Mouse (Mus musculus): Measurements from ENCODE around the gene Ccdc69. TPM values are rescaled to one million over a fixed set of nuclear protein-coding genes. Genes with fewer than 3 reads are reported as not detected.
A peak's percentile ranks its signal among the peaks of the same experiment; 100 is the strongest.

The Ccdc69 gene
- polyA plus RNA-seq, 1 experiment from 2014 or later = 26.7 TPM

DNA sequence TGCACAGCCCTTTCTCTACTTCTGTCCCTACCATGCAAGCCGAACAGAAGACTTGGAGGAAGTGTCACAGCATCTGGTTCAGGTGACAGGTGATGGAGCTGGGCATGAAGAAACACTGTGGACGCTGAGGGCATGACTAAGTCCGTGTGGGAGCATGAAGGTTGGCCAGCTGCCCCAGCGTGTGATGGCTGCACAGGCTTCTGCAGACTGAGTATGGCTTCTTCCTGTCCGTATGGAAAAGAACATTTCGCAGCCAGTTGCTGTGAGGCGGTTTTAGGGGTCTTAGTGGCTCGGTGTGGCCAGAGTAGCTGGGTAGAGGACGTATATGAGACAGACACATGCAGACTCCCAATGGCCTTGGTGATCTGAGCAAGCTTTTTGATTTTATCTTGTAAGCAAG, 3.3 kb upstream of the Ccdc69 start:
- no peak for ATAC-seq (ENCODE audit: insufficient number of reproducible peaks, insufficient read depth, low FRiP score, low read depth)

DNA sequence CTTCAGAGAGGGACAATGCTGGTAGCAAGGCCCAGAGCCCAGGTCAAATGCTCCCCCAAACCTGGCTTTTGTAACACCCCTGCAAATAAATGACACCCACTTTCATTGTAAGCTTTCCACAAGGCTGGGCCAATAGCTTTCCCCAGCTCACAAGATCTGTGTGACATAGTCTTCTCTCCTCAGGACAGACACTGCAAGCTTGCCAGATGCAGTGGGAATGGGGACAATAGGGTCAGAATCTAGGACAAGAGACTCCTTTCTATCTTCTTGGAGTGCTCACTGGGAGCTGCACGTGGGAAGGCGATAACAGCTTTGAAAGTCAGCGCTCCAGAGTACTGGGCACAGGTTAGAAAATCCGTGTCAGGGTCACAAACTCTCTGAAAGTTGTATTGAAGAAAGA, 1.2 kb upstream of the Ccdc69 start:
- Histone ChIP-seq H3K9me3 (ENCODE audit: control insufficient read depth, low read length) (peaks cover 6% of the 10 kb centered on the region), H3K27me3 (ENCODE audit: control insufficient read depth, insufficient read depth, low read length) (no peaks in the 10 kb centered on the region), H3K27ac (replicated peaks in 1 of 2; ENCODE audit: control insufficient read depth in 1 of 2, insufficient read depth in 1 of 2, low read depth in 2 of 2, low read length in 2 of 2) (peak overlapping the region in 1 of 2 experiments; percentile 92; a peak in 1 of 4 replicates), H3K36me3 (ENCODE audit: control insufficient read depth, insufficient read depth, low read length) (no peaks in the 10 kb centered on the region), H3K9ac (ENCODE audit: low read length) (0 out of 2 replicates have a peak overlapping the region, but pooled peaks have one; percentile 86), H3K4me2 (ENCODE audit: low read length) (no peak overlapping the region), H3K4me1 (ENCODE audit: control insufficient read depth in 2 of 2, insufficient read depth in 2 of 2, low read length in 2 of 2) (peaks cover 22 to 47% of the 10 kb centered on the region in 2 experiments), H3K4me3 (ENCODE audit: control insufficient read depth in 1 of 2, insufficient read depth in 1 of 2, low read depth in 1 of 2, low read length in 2 of 2) (no peak overlapping the region)
- WGBS = 59% methylated on average over 4 of the region's 4 CpGs
- no peak for ATAC-seq (ENCODE audit: insufficient number of reproducible peaks, insufficient read depth, low FRiP score, low read depth)

More for the DNA sequence above, 3.3 kb upstream of the Ccdc69 start:
- peaks cover 6% of the 10 kb centered on the region for H3K9me3 ChIP-seq (ENCODE audit: control insufficient read depth, low read length)
- 89% methylated on average over 9 of the region's 9 CpGs for WGBS
- H3K27me3 ChIP-seq (ENCODE audit: control insufficient read depth, insufficient read depth, low read length) = no peaks in the 10 kb centered on the region
- H3K4me1 ChIP-seq (ENCODE audit: control insufficient read depth in 2 of 2, insufficient read depth in 2 of 2, low read length in 2 of 2) = peaks cover 21 to 45% of the 10 kb centered on the region in 2 experiments
- no peaks in the 10 kb centered on the region for H3K36me3 ChIP-seq (ENCODE audit: control insufficient read depth, insufficient read depth, low read length)
- H3K4me3 ChIP-seq (ENCODE audit: control insufficient read depth in 1 of 2, insufficient read depth in 1 of 2, low read depth in 1 of 2, low read length in 2 of 2) = no peak overlapping the region
- H3K4me2 ChIP-seq (ENCODE audit: low read length) = no peak overlapping the region
- H3K27ac ChIP-seq (replicated peaks in 1 of 2; ENCODE audit: control insufficient read depth in 1 of 2, insufficient read depth in 1 of 2, low read depth in 2 of 2, low read length in 2 of 2) = no peak overlapping the region
- H3K9ac ChIP-seq (ENCODE audit: low read length) = no peak overlapping the region

DNA sequence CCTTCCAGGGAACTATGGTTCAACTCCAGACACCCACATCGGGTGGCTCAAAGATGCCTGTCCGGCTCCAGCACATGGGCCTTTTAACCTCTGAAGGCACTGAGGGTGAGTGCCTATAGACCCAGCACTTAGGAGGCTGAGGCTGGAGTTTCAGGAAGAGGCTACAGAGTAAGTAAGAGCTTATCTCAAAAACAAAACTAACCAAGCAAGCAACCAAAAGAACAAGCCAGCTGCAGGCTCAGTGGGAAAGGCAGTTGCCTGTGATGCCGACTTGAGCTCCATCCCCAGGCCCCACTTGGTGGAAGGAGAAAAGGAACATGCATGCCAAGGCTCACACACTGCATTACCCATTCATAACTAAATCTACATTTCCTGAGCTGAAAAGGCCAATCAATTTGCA, 571 bp upstream of the Ccdc69 start:
- no peaks in the 10 kb centered on the region for H3K36me3 ChIP-seq (ENCODE audit: control insufficient read depth, insufficient read depth, low read length)
- H3K9me3 ChIP-seq (ENCODE audit: control insufficient read depth, low read length) = peaks cover 6% of the 10 kb centered on the region
- H3K4me3 ChIP-seq (ENCODE audit: control insufficient read depth in 1 of 2, insufficient read depth in 1 of 2, low read depth in 1 of 2, low read length in 2 of 2) = peak overlapping the region in 1 of 2 experiments; percentile 51; a peak in 1 of 4 replicates
- H3K4me2 ChIP-seq (ENCODE audit: low read length) = peak overlapping the region; percentile 84
- H3K27me3 ChIP-seq (ENCODE audit: control insufficient read depth, insufficient read depth, low read length) = no peaks in the 10 kb centered on the region
- 44% methylated on average over 3 of the region's 3 CpGs for WGBS
- H3K4me1 ChIP-seq (ENCODE audit: control insufficient read depth in 2 of 2, insufficient read depth in 2 of 2, low read length in 2 of 2) = peaks cover 22 to 50% of the 10 kb centered on the region in 2 experiments
- peak overlapping the region; percentile 86 for H3K9ac ChIP-seq (ENCODE audit: low read length)
- H3K27ac ChIP-seq (replicated peaks in 1 of 2; ENCODE audit: control insufficient read depth in 1 of 2, insufficient read depth in 1 of 2, low read depth in 2 of 2, low read length in 2 of 2) = peak overlapping the region; percentile 92 to 96
- ATAC-seq (ENCODE audit: insufficient number of reproducible peaks, insufficient read depth, low FRiP score, low read depth) = no peak

DNA sequence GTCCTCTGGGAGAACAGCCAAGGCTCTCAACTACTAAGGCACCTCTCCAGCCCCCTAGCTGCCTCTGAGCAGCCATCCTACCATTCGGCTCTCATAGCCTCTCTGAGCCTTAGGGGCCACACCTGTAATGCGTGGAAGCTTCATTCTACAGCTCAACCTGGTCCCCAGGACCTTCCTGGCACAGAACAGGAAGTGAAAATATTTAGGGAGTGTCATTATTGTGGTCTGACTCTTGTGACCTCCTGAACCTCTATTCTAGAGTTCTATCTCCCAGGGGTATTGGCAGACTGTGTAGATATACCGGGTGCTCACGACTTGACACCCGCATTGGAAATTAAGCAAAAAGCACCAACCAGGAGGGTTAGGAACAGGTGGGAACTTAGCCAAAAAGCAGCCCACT, 1.7 kb downstream of the Ccdc69 start:
- Histone ChIP-seq H3K9ac (ENCODE audit: low read length) (peak overlapping the region; percentile 86; the same call in 1 of the 2 replicates), H3K9me3 (ENCODE audit: control insufficient read depth, low read length) (peaks cover 6% of the 10 kb centered on the region), H3K27ac (replicated peaks in 1 of 2; ENCODE audit: control insufficient read depth in 1 of 2, insufficient read depth in 1 of 2, low read depth in 2 of 2, low read length in 2 of 2) (peak overlapping the region; percentile 92 to 96), H3K4me1 (ENCODE audit: control insufficient read depth in 2 of 2, insufficient read depth in 2 of 2, low read length in 2 of 2) (peaks cover 26 to 57% of the 10 kb centered on the region in 2 experiments), H3K27me3 (ENCODE audit: control insufficient read depth, insufficient read depth, low read length) (no peaks in the 10 kb centered on the region), H3K4me2 (ENCODE audit: low read length) (peak overlapping the region; percentile 84), H3K36me3 (ENCODE audit: control insufficient read depth, insufficient read depth, low read length) (0 out of 2 replicates have a peak, but pooled peaks cover 6% of the 10 kb centered on the region), H3K4me3 (ENCODE audit: control insufficient read depth in 1 of 2, insufficient read depth in 1 of 2, low read depth in 1 of 2, low read length in 2 of 2) (no peak overlapping the region)
- 83% methylated on average over 5 of the region's 5 CpGs for WGBS
- no peak for ATAC-seq (ENCODE audit: insufficient number of reproducible peaks, insufficient read depth, low FRiP score, low read depth)

DNA sequence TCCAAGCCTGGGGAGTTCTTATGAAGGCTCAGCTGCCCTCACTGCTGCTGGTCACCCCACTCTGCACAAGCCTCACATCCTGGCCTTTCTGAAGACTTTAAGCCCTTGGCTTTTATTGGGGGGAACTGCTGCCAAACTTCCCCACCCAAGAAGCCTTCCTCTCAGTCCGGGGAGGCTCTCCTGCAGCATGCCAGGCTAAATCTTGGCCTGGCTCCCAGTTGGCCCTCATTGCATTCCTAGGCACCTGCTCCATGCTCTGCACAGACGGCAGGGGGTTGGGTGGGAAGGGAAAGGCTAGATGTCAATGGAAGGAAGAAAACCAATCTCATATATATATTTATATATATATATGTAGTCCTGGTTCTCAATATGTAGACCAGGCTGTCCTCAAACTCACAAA, 2.3 kb downstream of the Ccdc69 start:
- no peaks in the 10 kb centered on the region for H3K27me3 ChIP-seq (ENCODE audit: control insufficient read depth, insufficient read depth, low read length)
- ATAC-seq (ENCODE audit: insufficient number of reproducible peaks, insufficient read depth, low FRiP score, low read depth) = no peak
- H3K36me3 ChIP-seq (ENCODE audit: control insufficient read depth, insufficient read depth, low read length) = 0 out of 2 replicates have a peak, but pooled peaks cover 6% of the 10 kb centered on the region
- H3K4me1 ChIP-seq (ENCODE audit: control insufficient read depth in 2 of 2, insufficient read depth in 2 of 2, low read length in 2 of 2) = peaks cover 26 to 57% of the 10 kb centered on the region in 2 experiments
- H3K9me3 ChIP-seq (ENCODE audit: control insufficient read depth, low read length) = peaks cover 6% of the 10 kb centered on the region
- H3K27ac ChIP-seq (replicated peaks in 1 of 2; ENCODE audit: control insufficient read depth in 1 of 2, insufficient read depth in 1 of 2, low read depth in 2 of 2, low read length in 2 of 2) = peak overlapping the region; percentile 90 to 92
- 20% methylated on average over 2 of the region's 2 CpGs for WGBS
- no peak overlapping the region for H3K4me3 ChIP-seq (ENCODE audit: control insufficient read depth in 1 of 2, insufficient read depth in 1 of 2, low read depth in 1 of 2, low read length in 2 of 2)
- H3K4me2 ChIP-seq (ENCODE audit: low read length) = peak overlapping the region; percentile 46
- H3K9ac ChIP-seq (ENCODE audit: low read length) = no peak overlapping the region

DNA sequence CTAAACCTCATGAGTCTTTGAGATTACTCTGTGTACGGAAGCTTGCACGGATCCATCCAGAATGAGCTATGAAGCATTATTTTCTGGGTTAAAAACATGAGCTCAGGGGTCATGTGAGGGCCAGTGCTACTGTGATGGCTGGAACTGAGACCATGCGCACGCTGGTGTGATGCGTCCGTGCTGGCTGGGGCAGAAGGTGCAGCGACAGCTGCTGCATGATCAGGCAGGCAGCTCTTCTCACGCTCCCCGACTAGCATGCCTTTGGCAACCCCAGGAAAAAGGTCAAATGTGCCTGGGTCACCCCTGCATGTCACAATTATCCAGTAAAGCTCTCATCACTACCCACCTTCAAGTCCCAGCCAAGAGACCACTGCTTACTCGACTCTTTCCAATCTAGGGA, 4.7 kb downstream of the Ccdc69 start:
- 0 out of 2 replicates have a peak, but pooled peaks cover 6% of the 10 kb centered on the region for H3K36me3 ChIP-seq (ENCODE audit: control insufficient read depth, insufficient read depth, low read length)
- H3K27me3 ChIP-seq (ENCODE audit: control insufficient read depth, insufficient read depth, low read length) = no peaks in the 10 kb centered on the region
- ATAC-seq (ENCODE audit: insufficient number of reproducible peaks, insufficient read depth, low FRiP score, low read depth) = no peak
- H3K4me3 ChIP-seq (ENCODE audit: control insufficient read depth in 1 of 2, insufficient read depth in 1 of 2, low read depth in 1 of 2, low read length in 2 of 2) = no peak overlapping the region
- WGBS = 61% methylated on average over 10 of the region's 10 CpGs
- H3K4me1 ChIP-seq (ENCODE audit: control insufficient read depth in 2 of 2, insufficient read depth in 2 of 2, low read length in 2 of 2) = peaks cover 26 to 59% of the 10 kb centered on the region in 2 experiments
- peak overlapping the region; percentile 61 for H3K9ac ChIP-seq (ENCODE audit: low read length)
- peak overlapping the region; percentile 89 to 92 for H3K27ac ChIP-seq (replicated peaks in 1 of 2; ENCODE audit: control insufficient read depth in 1 of 2, insufficient read depth in 1 of 2, low read depth in 2 of 2, low read length in 2 of 2)
- peak overlapping the region; percentile 30 for H3K4me2 ChIP-seq (ENCODE audit: low read length)
- no peaks in the 10 kb centered on the region for H3K9me3 ChIP-seq (ENCODE audit: control insufficient read depth, low read length)

DNA sequence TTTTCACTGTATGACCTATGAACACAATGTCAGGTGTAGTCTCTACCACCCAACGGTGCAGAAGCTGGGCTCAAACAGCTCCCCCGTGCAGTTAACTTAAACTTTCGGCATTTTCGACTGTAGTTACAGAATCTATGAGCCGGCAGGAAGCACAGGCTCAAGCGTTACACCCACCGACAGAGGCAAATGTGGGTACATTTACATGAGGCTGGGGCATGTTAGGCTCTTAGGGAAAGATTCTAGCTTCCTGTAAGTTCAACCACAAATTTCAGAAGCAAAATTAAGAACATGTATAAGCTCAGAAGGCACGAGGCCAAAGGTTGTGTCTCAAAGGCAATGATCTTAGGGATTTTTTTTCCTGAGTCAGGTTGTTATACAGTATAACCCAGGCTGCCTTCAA, 5.5 kb downstream of the Ccdc69 start:
- Histone ChIP-seq H3K27me3 (ENCODE audit: control insufficient read depth, insufficient read depth, low read length) (no peaks in the 10 kb centered on the region), H3K9me3 (ENCODE audit: control insufficient read depth, low read length) (no peaks in the 10 kb centered on the region), H3K4me1 (ENCODE audit: control insufficient read depth in 2 of 2, insufficient read depth in 2 of 2, low read length in 2 of 2) (peaks cover 26 to 57% of the 10 kb centered on the region in 2 experiments), H3K9ac (ENCODE audit: low read length) (no peak overlapping the region), H3K4me3 (ENCODE audit: control insufficient read depth in 1 of 2, insufficient read depth in 1 of 2, low read depth in 1 of 2, low read length in 2 of 2) (no peak overlapping the region), H3K4me2 (ENCODE audit: low read length) (no peak overlapping the region), H3K36me3 (ENCODE audit: control insufficient read depth, insufficient read depth, low read length) (0 out of 2 replicates have a peak, but pooled peaks cover 6% of the 10 kb centered on the region), H3K27ac (replicated peaks in 1 of 2; ENCODE audit: control insufficient read depth in 1 of 2, insufficient read depth in 1 of 2, low read depth in 2 of 2, low read length in 2 of 2) (no peak overlapping the region)
- no peak for ATAC-seq (ENCODE audit: insufficient number of reproducible peaks, insufficient read depth, low FRiP score, low read depth)
- WGBS = 88% methylated on average over 8 of the region's 8 CpGs

DNA sequence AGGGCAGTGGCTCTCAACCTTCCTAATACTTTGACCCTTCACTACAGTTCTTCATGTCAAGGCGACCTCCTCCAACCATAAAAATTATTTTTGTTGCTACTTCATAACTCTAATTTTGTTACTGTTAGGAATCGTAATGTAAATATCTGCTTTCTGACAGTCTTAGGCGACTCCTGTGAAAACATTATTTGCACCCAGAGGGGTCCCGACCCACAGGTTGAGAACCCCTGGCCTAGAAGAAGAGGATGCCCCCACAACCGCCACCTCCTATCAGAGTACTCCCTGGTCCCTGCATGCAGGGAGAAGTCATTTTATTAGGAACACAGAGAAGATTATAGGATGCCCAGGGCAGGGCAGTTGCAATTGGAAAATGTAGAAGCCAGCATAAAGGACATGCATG, 6.6 kb downstream of the Ccdc69 start:
- H3K36me3 ChIP-seq (ENCODE audit: control insufficient read depth, insufficient read depth, low read length) = 0 out of 2 replicates have a peak, but pooled peaks cover 6% of the 10 kb centered on the region
- H3K27ac ChIP-seq (replicated peaks in 1 of 2; ENCODE audit: control insufficient read depth in 1 of 2, insufficient read depth in 1 of 2, low read depth in 2 of 2, low read length in 2 of 2) = no peak overlapping the region
- no peak overlapping the region for H3K4me2 ChIP-seq (ENCODE audit: low read length)
- 90% methylated on average over 5 of the region's 5 CpGs for WGBS
- no peak overlapping the region for H3K9ac ChIP-seq (ENCODE audit: low read length)
- peaks cover 20 to 46% of the 10 kb centered on the region in 2 experiments for H3K4me1 ChIP-seq (ENCODE audit: control insufficient read depth in 2 of 2, insufficient read depth in 2 of 2, low read length in 2 of 2)
- no peaks in the 10 kb centered on the region for H3K9me3 ChIP-seq (ENCODE audit: control insufficient read depth, low read length)
- ATAC-seq (ENCODE audit: insufficient number of reproducible peaks, insufficient read depth, low FRiP score, low read depth) = no peak
- H3K27me3 ChIP-seq (ENCODE audit: control insufficient read depth, insufficient read depth, low read length) = no peaks in the 10 kb centered on the region
- H3K4me3 ChIP-seq (ENCODE audit: control insufficient read depth in 1 of 2, insufficient read depth in 1 of 2, low read depth in 1 of 2, low read length in 2 of 2) = no peak overlapping the region

Measured in heart, embryonic 14.5 days (tissue).